Mouse (Mus musculus) liver, adult 2 months (tissue): Measurements from ENCODE around the gene Sowaha.

Experiments
- CTCF ChIP-seq: fragments of 200-500 bp; IDR thresholded peaks from 2 replicates; pipeline ENCODE4 v1.5.1; 2011; ENCODE audit warnings: low read depth, low read length, control low read depth
- POLR2A ChIP-seq: fragments of 200-500 bp; IDR thresholded peaks from 2 replicates; pipeline ENCODE4 v1.6.1; 2011; ENCODE audit warnings: low read length, control low read depth; ENCODE audit not compliant: insufficient read depth; ENCODE audit errors: extremely low read depth

DNA sequence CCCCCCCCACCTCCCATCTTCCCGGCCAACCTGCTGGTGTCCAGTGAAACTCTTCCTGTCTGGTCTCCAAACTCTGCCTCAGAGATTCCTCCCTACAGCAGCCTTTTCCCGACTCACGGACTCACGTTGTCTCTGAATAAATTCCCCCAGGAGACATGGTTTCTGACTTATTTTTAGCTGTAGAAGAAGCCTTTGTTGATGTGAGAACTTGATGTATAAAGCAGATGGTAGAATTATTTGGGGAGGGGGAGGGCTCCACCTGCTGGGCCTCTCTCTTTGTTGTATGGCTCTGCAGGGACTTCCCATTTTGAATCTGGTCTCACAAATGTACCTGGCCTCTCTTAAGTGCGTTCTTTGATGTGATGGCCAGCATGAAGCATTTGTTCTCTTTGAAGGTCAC lies 30.3 kb upstream of the Sowaha start:
- TF ChIP-seq POLR2A (no peak), CTCF (no peak)
